Mouse (Mus musculus): ENCODE results near the gene Sugp1. TPM values are rescaled to one million over a fixed set of nuclear protein-coding genes. Genes with fewer than 3 reads are reported as not detected.

The Sugp1 gene
- polyA plus RNA-seq, 1 experiment: 26.4 TPM

GRCm38 (mm10) chr8:70110451-70110850 lies 67.8 kb downstream of the Sugp1 start:
- Histone ChIP-seq H3K27ac (ENCODE audit: control insufficient read depth, insufficient read depth, low read depth, low read length, poor library complexity) (no peak overlapping the region), H3K4me1 (ENCODE audit: control insufficient read depth, insufficient read depth, low read length) (peaks cover 2% of the 10 kb centered on the region), H3K4me3 (replicated peaks; ENCODE audit: control insufficient read depth, low read depth, low read length) (no peak overlapping the region)
- WGBS: 72% methylated on average over 2 of the region's 2 CpGs
- TF ChIP-seq POLR2A (IDR thresholded peaks at IDR 0.05; ENCODE audit: borderline replicate concordance, control insufficient read depth, low read depth, low read length): no peak
- TF ChIP-seq CTCF (IDR thresholded peaks at IDR 0.05; ENCODE audit: control insufficient read depth, insufficient read depth, low read length): no peak

- WGBS: 58% methylated on average over 23 of the region's 23 CpGs
- H3K4me1 ChIP-seq (ENCODE audit: control insufficient read depth, insufficient read depth, low read length): peaks cover 2% of the 10 kb centered on the region; the same call in 1 of the 2 replicates
- no peak for TF ChIP-seq CTCF (IDR thresholded peaks at IDR 0.05; ENCODE audit: control insufficient read depth, insufficient read depth, low read length)
- no peak for TF ChIP-seq POLR2A (IDR thresholded peaks at IDR 0.05; ENCODE audit: borderline replicate concordance, control insufficient read depth, low read depth, low read length)
- no peak overlapping the region for H3K27ac ChIP-seq (ENCODE audit: control insufficient read depth, insufficient read depth, low read depth, low read length, poor library complexity)
- H3K4me3 ChIP-seq (replicated peaks; ENCODE audit: control insufficient read depth, low read depth, low read length): no peak overlapping the region
Observed at GRCm38 (mm10) chr8:70111192-70111795, 68.7 kb downstream of the Sugp1 start.

GRCm38 (mm10) chr8:70112401-70113016 lies 69.9 kb downstream of the Sugp1 start:
- no peak overlapping the region; the same call in 1 of the 2 replicates for H3K27ac ChIP-seq (ENCODE audit: control insufficient read depth, insufficient read depth, low read depth, low read length, poor library complexity)
- TF ChIP-seq CTCF (IDR thresholded peaks at IDR 0.05; ENCODE audit: control insufficient read depth, insufficient read depth, low read length) (no peak), POLR2A (IDR thresholded peaks at IDR 0.05; ENCODE audit: borderline replicate concordance, control insufficient read depth, low read depth, low read length) (no peak)
- H3K4me1 ChIP-seq (ENCODE audit: control insufficient read depth, insufficient read depth, low read length): peaks cover 2% of the 10 kb centered on the region; the same call in 1 of the 2 replicates
- 10% methylated on average over 43 of the region's 43 CpGs for WGBS
- no peak overlapping the region for H3K4me3 ChIP-seq (replicated peaks; ENCODE audit: control insufficient read depth, low read depth, low read length)

GRCm38 (mm10) chr8:70114488-70114887 lies 71.9 kb downstream of the Sugp1 start:
- Histone ChIP-seq H3K4me1 (ENCODE audit: control insufficient read depth, insufficient read depth, low read length) (peaks cover 2% of the 10 kb centered on the region; the same call in 1 of the 2 replicates), H3K4me3 (replicated peaks; ENCODE audit: control insufficient read depth, low read depth, low read length) (no peak overlapping the region)
- WGBS: 10% methylated on average over 6 of the region's 6 CpGs

GRCm38 (mm10) chr8:70114892-70115291 lies 72.3 kb downstream of the Sugp1 start:
- 58% methylated on average over 13 of the region's 13 CpGs for WGBS
- H3K4me1 ChIP-seq (ENCODE audit: control insufficient read depth, insufficient read depth, low read length): no peaks in the 10 kb centered on the region; the same call in 1 of the 2 replicates
- TF ChIP-seq POLR2A (IDR thresholded peaks at IDR 0.05; ENCODE audit: borderline replicate concordance, control insufficient read depth, low read depth, low read length) (no peak), CTCF (IDR thresholded peaks at IDR 0.05; ENCODE audit: control insufficient read depth, insufficient read depth, low read length) (no peak)
- no peak overlapping the region for H3K4me3 ChIP-seq (replicated peaks; ENCODE audit: control insufficient read depth, low read depth, low read length)
- H3K27ac ChIP-seq (ENCODE audit: control insufficient read depth, insufficient read depth, low read depth, low read length, poor library complexity): no peak overlapping the region

More at GRCm38 (mm10) chr8:70114488-70114887, 71.9 kb downstream of the Sugp1 start:
- no peak overlapping the region for H3K27ac ChIP-seq (ENCODE audit: control insufficient read depth, insufficient read depth, low read depth, low read length, poor library complexity)
- TF ChIP-seq POLR2A (IDR thresholded peaks at IDR 0.05; ENCODE audit: borderline replicate concordance, control insufficient read depth, low read depth, low read length) (no peak), CTCF (IDR thresholded peaks at IDR 0.05; ENCODE audit: control insufficient read depth, insufficient read depth, low read length) (no peak)

- 10% methylated on average over 9 of the region's 9 CpGs for WGBS
- TF ChIP-seq POLR2A (IDR thresholded peaks at IDR 0.05; ENCODE audit: borderline replicate concordance, control insufficient read depth, low read depth, low read length) (no peak), CTCF (IDR thresholded peaks at IDR 0.05; ENCODE audit: control insufficient read depth, insufficient read depth, low read length) (no peak)
- Histone ChIP-seq H3K4me3 (replicated peaks; ENCODE audit: control insufficient read depth, low read depth, low read length) (no peak overlapping the region), H3K27ac (ENCODE audit: control insufficient read depth, insufficient read depth, low read depth, low read length, poor library complexity) (no peak overlapping the region), H3K4me1 (ENCODE audit: control insufficient read depth, insufficient read depth, low read length) (no peaks in the 10 kb centered on the region)
Observed at GRCm38 (mm10) chr8:70117611-70118010, 75.0 kb downstream of the Sugp1 start.

- WGBS: 24% methylated on average over 17 of the region's 17 CpGs
- no peak overlapping the region for H3K4me3 ChIP-seq (replicated peaks; ENCODE audit: control insufficient read depth, low read depth, low read length)
- no peak overlapping the region for H3K27ac ChIP-seq (ENCODE audit: control insufficient read depth, insufficient read depth, low read depth, low read length, poor library complexity)
- H3K4me1 ChIP-seq (ENCODE audit: control insufficient read depth, insufficient read depth, low read length): no peaks in the 10 kb centered on the region
- no peak for TF ChIP-seq POLR2A (IDR thresholded peaks at IDR 0.05; ENCODE audit: borderline replicate concordance, control insufficient read depth, low read depth, low read length)
- TF ChIP-seq CTCF (IDR thresholded peaks at IDR 0.05; ENCODE audit: control insufficient read depth, insufficient read depth, low read length): no peak
Observed at GRCm38 (mm10) chr8:70118726-70119700, 76.4 kb downstream of the Sugp1 start.

GRCm38 (mm10) chr8:70120667-70121066 lies 78.1 kb downstream of the Sugp1 start, which contains the start of gene Ncan:
Gene Ncan, minus strand, starts transcription at chr8:70120873.
- TF ChIP-seq CTCF (IDR thresholded peaks at IDR 0.05; ENCODE audit: control insufficient read depth, insufficient read depth, low read length) (no peak), POLR2A (IDR thresholded peaks at IDR 0.05; ENCODE audit: borderline replicate concordance, control insufficient read depth, low read depth, low read length) (no peak)
- 5% methylated on average over 19 of the region's 19 CpGs for WGBS
- no peak within 1 kb of the TSS for H3K4me3 ChIP-seq (replicated peaks; ENCODE audit: control insufficient read depth, low read depth, low read length)
- H3K27ac ChIP-seq (ENCODE audit: control insufficient read depth, insufficient read depth, low read depth, low read length, poor library complexity): no peak within 1 kb of the TSS
- no peaks in the 10 kb centered on the region for H3K4me1 ChIP-seq (ENCODE audit: control insufficient read depth, insufficient read depth, low read length)

Other genes starting within 250 kb of the Sugp1 start
- gene Gmip, start 234.1 kb upstream of the Sugp1 start, polyA plus RNA-seq (2011; ENCODE audit: insufficient read depth, insufficient read length, low replicate concordance, missing spikeins): 45.7 and 112 TPM in 2 replicates
- gene Lpar2, start 220.4 kb upstream of the Sugp1 start, polyA plus RNA-seq (2011; ENCODE audit: insufficient read depth, insufficient read length, low replicate concordance, missing spikeins): 1.3 and 3.8 TPM in 2 replicates
- 5.9 and 9.7 TPM in 2 replicates for gene Pbx4, start 210.3 kb upstream of the Sugp1 start, polyA plus RNA-seq (2011; ENCODE audit: insufficient read depth, insufficient read length, low replicate concordance, missing spikeins)
- gene Cilp2, start 155.1 kb upstream of the Sugp1 start, polyA plus RNA-seq (2011; ENCODE audit: insufficient read depth, insufficient read length, low replicate concordance, missing spikeins): not detected in 2 replicates
- not detected in 2 replicates for gene Tssk6, start 140.6 kb upstream of the Sugp1 start, polyA plus RNA-seq (2011; ENCODE audit: insufficient read depth, insufficient read length, low replicate concordance, missing spikeins)
- 41.2 and 61.7 TPM in 2 replicates for gene Ndufa13, start 140.3 kb upstream of the Sugp1 start, polyA plus RNA-seq (2011; ENCODE audit: insufficient read depth, insufficient read length, low replicate concordance, missing spikeins)
- not detected in 2 replicates for gene Yjefn3, start 140.1 kb upstream of the Sugp1 start, polyA plus RNA-seq (2011; ENCODE audit: insufficient read depth, insufficient read length, low replicate concordance, missing spikeins)
- 22.0 and 34.5 TPM in 2 replicates for gene Gatad2a, start 46.4 kb upstream of the Sugp1 start, polyA plus RNA-seq (2011; ENCODE audit: insufficient read depth, insufficient read length, low replicate concordance, missing spikeins)
- 29.7 and 51.9 TPM in 2 replicates for gene Mau2, start 79 bp upstream of the Sugp1 start, polyA plus RNA-seq (2011; ENCODE audit: insufficient read depth, insufficient read length, low replicate concordance, missing spikeins)
- gene Tm6sf2, start 30.1 kb downstream of the Sugp1 start, polyA plus RNA-seq (2011; ENCODE audit: insufficient read depth, insufficient read length, low replicate concordance, missing spikeins): 1.6 and 2.8 TPM in 2 replicates
- gene Hapln4, start 40.6 kb downstream of the Sugp1 start, polyA plus RNA-seq (2011; ENCODE audit: insufficient read depth, insufficient read length, low replicate concordance, missing spikeins): not detected in 2 replicates
- gene Ncan, start 78.1 kb downstream of the Sugp1 start, polyA plus RNA-seq (2011; ENCODE audit: insufficient read depth, insufficient read length, low replicate concordance, missing spikeins): 0.13 and 0.50 TPM in 2 replicates
- gene Nr2c2ap, start 88.5 kb downstream of the Sugp1 start, polyA plus RNA-seq (2011; ENCODE audit: insufficient read depth, insufficient read length, low replicate concordance, missing spikeins): 16.1 and 29.5 TPM in 2 replicates
- gene Rfxank, start 96.3 kb downstream of the Sugp1 start, polyA plus RNA-seq (2011; ENCODE audit: insufficient read depth, insufficient read length, low replicate concordance, missing spikeins): 7.0 and 14.4 TPM in 2 replicates
- gene Borcs8, start 96.7 kb downstream of the Sugp1 start, polyA plus RNA-seq (2011; ENCODE audit: insufficient read depth, insufficient read length, low replicate concordance, missing spikeins): 13.9 and 33.6 TPM in 2 replicates
- gene Mef2b, start 96.9 kb downstream of the Sugp1 start, polyA plus RNA-seq (2011; ENCODE audit: insufficient read depth, insufficient read length, low replicate concordance, missing spikeins): 1.3 and 2.7 TPM in 2 replicates
- 10.8 and 22.0 TPM in 2 replicates for gene Tmem161a, start 129.5 kb downstream of the Sugp1 start, polyA plus RNA-seq (2011; ENCODE audit: insufficient read depth, insufficient read length, low replicate concordance, missing spikeins)
- gene Slc25a42, start 169.5 kb downstream of the Sugp1 start, polyA plus RNA-seq (2011; ENCODE audit: insufficient read depth, insufficient read length, low replicate concordance, missing spikeins): 7.1 and 10.9 TPM in 2 replicates
- gene Sugp2, start 191.4 kb downstream of the Sugp1 start, polyA plus RNA-seq (2011; ENCODE audit: insufficient read depth, insufficient read length, low replicate concordance, missing spikeins): 89.1 and 192 TPM in 2 replicates
- gene Armc6, start 191.7 kb downstream of the Sugp1 start, polyA plus RNA-seq (2011; ENCODE audit: insufficient read depth, insufficient read length, low replicate concordance, missing spikeins): 2.9 and 9.8 TPM in 2 replicates
- gene Homer3, start 240.0 kb downstream of the Sugp1 start, polyA plus RNA-seq (2011; ENCODE audit: insufficient read depth, insufficient read length, low replicate concordance, missing spikeins): 12.1 and 25.6 TPM in 2 replicates